Mouse (Mus musculus) embryonic facial prominence, embryonic 10.5 days (tissue): ENCODE data around the gene Lrrfip1. TPM values are rescaled to one million over a fixed set of nuclear protein-coding genes. Genes with fewer than 3 reads are reported as not detected.

Experiments
- DNase-seq: peaks from one replicate; pipeline ENCODE4 v3.0.0-alpha.2; 2017; ENCODE audit warnings: low spot score
- H3K27ac ChIP-seq: fragments of 300-500 bp; sonication (generic); replicated peaks from 2 replicates; pipeline ENCODE4 v1.5.1; 2016; ENCODE audit warnings: mild to moderate bottlenecking
- H3K27me3 ChIP-seq: fragments of 300-500 bp; sonication (generic); replicated peaks from 2 replicates; pipeline ENCODE4 v1.6.1; 2016; ENCODE audit warnings: low read depth, mild to moderate bottlenecking; ENCODE audit not compliant: poor library complexity, severe bottlenecking
- H3K36me3 ChIP-seq: fragments of 300-500 bp; sonication (generic); replicated peaks from 2 replicates; pipeline ENCODE4 v1.6.1; 2016; ENCODE audit warnings: mild to moderate bottlenecking, moderate library complexity
- H3K4me1 ChIP-seq: fragments of 300-500 bp; sonication (generic); 2 replicates; pipeline ENCODE4 v1.6.1; 2016
- H3K4me3 ChIP-seq: fragments of 300-500 bp; sonication (generic); 2 replicates; pipeline ENCODE4 v1.5.1; 2016; ENCODE audit warnings: mild to moderate bottlenecking, moderate library complexity
- H3K9me3 ChIP-seq: fragments of 300-500 bp; sonication (generic); 2 replicates; pipeline ENCODE4 v1.6.1; 2016; ENCODE audit warnings: mild to moderate bottlenecking
- WGBS: fragments of 180-500 bp; shearing (Covaris S2); methylation state at CpG from one replicate; pipeline ENCODE4 v1.1.7; 2016; 5-methylcytosine and 5-hydroxymethylcytosine counted together
- polyA plus RNA-seq: library from polyadenylated mRNA; unstranded; fragments of >200 nt; fragmentation: Nextera tagmentation; extraction: Ambion mirVana; gene quantifications from 2 replicates; pipeline ENCODE4 v1.2.1, GENCODE M21; 2016

The Lrrfip1 gene
- polyA plus RNA-seq, 1 experiment from 2014 or later = 25.7 TPM

- DNase-seq = no peak
- peaks cover 48% of the 10 kb centered on the region for H3K4me1 ChIP-seq
- no peak overlapping the region for H3K4me3 ChIP-seq
- peaks cover 5% of the 10 kb centered on the region for H3K36me3 ChIP-seq
- no peaks in the 10 kb centered on the region for H3K9me3 ChIP-seq
- no peaks in the 10 kb centered on the region for H3K27me3 ChIP-seq
- 78% methylated on average over 7 of the region's 7 CpGs for WGBS
- 0 out of 2 replicates have a peak overlapping the region, but pooled peaks have one; percentile 14 for H3K27ac ChIP-seq
Measured at GRCm38 (mm10) chr1:91015571-91015970, 17.0 kb downstream of the Lrrfip1 start.

GRCm38 (mm10) chr1:91017111-91017758, 18.7 kb downstream of the Lrrfip1 start:
- Histone ChIP-seq H3K4me1 (peaks cover 37% of the 10 kb centered on the region), H3K36me3 (peaks cover 9% of the 10 kb centered on the region), H3K9me3 (no peaks in the 10 kb centered on the region), H3K27me3 (no peaks in the 10 kb centered on the region), H3K4me3 (peak overlapping the region; percentile 32), H3K27ac (peak overlapping the region; percentile 72)
- peak; percentile 53 for DNase-seq
- WGBS = 12% methylated on average over 20 of the region's 20 CpGs

DNA sequence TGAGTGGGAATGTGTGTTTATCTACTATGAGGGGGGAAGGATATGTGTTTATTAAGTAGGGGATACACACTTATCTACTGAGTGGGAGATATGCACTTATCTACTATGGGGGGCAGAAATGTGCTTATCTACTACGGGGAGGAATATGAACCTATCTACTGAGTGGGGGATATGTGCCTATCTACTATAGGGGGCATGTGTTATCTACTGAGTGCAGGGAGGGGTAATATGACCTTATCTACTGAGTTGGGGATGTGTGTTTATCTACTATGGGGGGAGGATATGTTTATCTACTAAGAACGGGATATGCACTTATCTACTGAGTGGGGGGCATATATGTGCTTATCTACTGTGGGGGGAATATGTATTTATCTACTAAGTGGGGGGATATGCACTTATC, 20.8 kb downstream of the Lrrfip1 start:
- H3K4me3 ChIP-seq = no peak overlapping the region
- H3K9me3 ChIP-seq = no peaks in the 10 kb centered on the region
- H3K36me3 ChIP-seq = peaks cover 9% of the 10 kb centered on the region
- no peak for DNase-seq
- H3K27me3 ChIP-seq = no peaks in the 10 kb centered on the region
- 87% methylated on average over 2 of the region's 2 CpGs for WGBS
- no peak overlapping the region for H3K27ac ChIP-seq
- H3K4me1 ChIP-seq = peaks cover 21% of the 10 kb centered on the region

GRCm38 (mm10) chr1:91021304-91021703, 22.8 kb downstream of the Lrrfip1 start:
- 62% methylated on average over 3 of the region's 3 CpGs for WGBS

GRCm38 (mm10) chr1:91022157-91022895, 23.8 kb downstream of the Lrrfip1 start:
- 86% methylated on average over 11 of the region's 11 CpGs for whole genome bisulfite sequencing
- Histone ChIP-seq H3K36me3 (peaks cover 17% of the 10 kb centered on the region), H3K9me3 (peaks cover 10% of the 10 kb centered on the region; the same call in 1 of the 2 replicates), H3K27ac (no peak overlapping the region), H3K4me1 (peaks cover 3% of the 10 kb centered on the region), H3K4me3 (no peak overlapping the region), H3K27me3 (no peaks in the 10 kb centered on the region)
- no peak for DNase-seq

More at GRCm38 (mm10) chr1:91021304-91021703, 22.8 kb downstream of the Lrrfip1 start:
- no peak for DNase-seq
- Histone ChIP-seq H3K4me1 (peaks cover 10% of the 10 kb centered on the region), H3K9me3 (peaks cover 5% of the 10 kb centered on the region; the same call in 1 of the 2 replicates), H3K27ac (no peak overlapping the region), H3K27me3 (no peaks in the 10 kb centered on the region), H3K36me3 (peaks cover 16% of the 10 kb centered on the region), H3K4me3 (no peak overlapping the region)

DNA sequence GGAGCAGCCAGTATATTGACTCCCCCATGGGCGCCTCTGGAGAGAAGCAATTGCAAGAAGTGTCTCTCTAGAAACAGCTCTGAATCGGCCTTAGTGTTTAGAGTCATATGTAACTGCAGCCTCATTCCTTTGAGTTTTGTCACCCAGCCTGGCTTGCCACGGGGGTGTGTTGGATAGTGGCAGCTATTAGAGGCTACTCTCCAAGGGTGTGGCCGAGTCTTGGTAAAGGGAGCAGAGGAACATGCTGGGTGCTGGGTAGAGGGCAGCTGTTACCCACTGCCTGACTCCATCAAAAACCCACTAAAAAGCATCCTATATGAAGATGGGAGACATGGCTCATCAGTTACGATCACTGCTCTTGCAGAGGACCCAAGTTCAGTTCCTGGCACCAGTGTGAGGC, 24.7 kb downstream of the Lrrfip1 start:
- Histone ChIP-seq H3K4me3 (no peak overlapping the region), H3K9me3 (peaks cover 10% of the 10 kb centered on the region; the same call in 1 of the 2 replicates), H3K27me3 (no peaks in the 10 kb centered on the region), H3K27ac (no peak overlapping the region), H3K36me3 (peaks cover 17% of the 10 kb centered on the region), H3K4me1 (no peaks in the 10 kb centered on the region)
- no peak for DNase-seq
- WGBS = 82% methylated on average over 5 of the region's 5 CpGs

DNA sequence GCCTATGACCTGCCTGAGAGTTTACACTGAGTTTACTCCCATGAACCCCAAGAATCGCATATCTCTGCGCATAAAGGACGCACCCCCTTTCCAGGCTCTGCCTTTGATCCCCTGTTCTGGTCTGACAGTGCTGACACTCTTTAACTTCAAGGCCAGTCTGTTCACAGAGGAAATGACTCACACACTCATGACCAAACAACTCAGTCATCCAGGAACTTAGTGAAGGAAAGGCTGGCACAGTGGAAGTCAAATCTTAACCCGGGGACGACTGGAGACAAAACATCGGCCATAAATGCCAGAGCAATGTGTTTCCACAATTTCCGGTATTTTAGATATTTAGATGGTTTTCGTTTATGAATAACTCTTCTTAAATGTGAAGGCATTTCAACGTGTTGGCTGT, 25.4 kb downstream of the Lrrfip1 start:
- DNase-seq = no peak
- Histone ChIP-seq H3K27me3 (no peaks in the 10 kb centered on the region), H3K36me3 (peaks cover 17% of the 10 kb centered on the region), H3K4me3 (no peak overlapping the region), H3K4me1 (no peaks in the 10 kb centered on the region), H3K9me3 (peaks cover 10% of the 10 kb centered on the region; the same call in 1 of the 2 replicates), H3K27ac (no peak overlapping the region)
- 87% methylated on average over 9 of the region's 9 CpGs for WGBS

- no peak overlapping the region for H3K4me3 ChIP-seq
- H3K36me3 ChIP-seq = peaks cover 17% of the 10 kb centered on the region
- peaks cover 10% of the 10 kb centered on the region; the same call in 1 of the 2 replicates for H3K9me3 ChIP-seq
- WGBS = 84% methylated on average over 3 of the region's 3 CpGs
- DNase-seq = no peak
- H3K4me1 ChIP-seq = no peaks in the 10 kb centered on the region
- no peak overlapping the region for H3K27ac ChIP-seq
- no peaks in the 10 kb centered on the region for H3K27me3 ChIP-seq
Measured at GRCm38 (mm10) chr1:91024464-91024863, 25.9 kb downstream of the Lrrfip1 start.

- Histone ChIP-seq H3K27ac (no peak overlapping the region), H3K27me3 (no peaks in the 10 kb centered on the region), H3K4me1 (no peaks in the 10 kb centered on the region), H3K9me3 (peaks cover 10% of the 10 kb centered on the region; the same call in 1 of the 2 replicates), H3K4me3 (no peak overlapping the region), H3K36me3 (peaks cover 8% of the 10 kb centered on the region; the same call in 1 of the 2 replicates)
- 94% methylated on average over 2 of the region's 2 CpGs for WGBS
- no peak for DNase-seq
Measured at GRCm38 (mm10) chr1:91026945-91027344, 28.4 kb downstream of the Lrrfip1 start.

DNA sequence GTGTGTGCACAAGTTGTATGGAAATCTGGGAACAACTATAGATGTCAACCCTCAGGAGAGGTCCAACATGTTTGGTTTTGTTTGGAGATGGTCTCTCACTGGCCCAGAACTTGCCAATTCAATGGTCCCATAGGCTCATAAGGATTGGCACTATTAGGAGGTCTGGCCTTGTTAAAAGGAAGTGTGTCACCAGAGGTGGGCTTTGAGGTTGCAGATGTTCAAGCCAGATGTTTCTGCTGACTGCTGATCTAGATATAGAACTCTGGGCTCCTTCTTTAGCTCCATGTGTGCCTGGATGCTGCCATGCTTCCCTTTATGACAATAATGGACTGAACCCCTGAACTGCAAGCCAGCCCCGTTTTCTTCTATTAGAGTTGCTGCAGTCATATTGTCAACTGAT, 31.8 kb downstream of the Lrrfip1 start:
- no peaks in the 10 kb centered on the region for H3K27me3 ChIP-seq
- WGBS = 93% methylated on average over 1 of the region's 1 CpGs
- no peak for DNase-seq
- peaks cover 10% of the 10 kb centered on the region for H3K4me1 ChIP-seq
- no peak overlapping the region for H3K27ac ChIP-seq
- H3K36me3 ChIP-seq = peaks cover 8% of the 10 kb centered on the region; the same call in 1 of the 2 replicates
- no peak overlapping the region for H3K4me3 ChIP-seq
- H3K9me3 ChIP-seq = peaks cover 10% of the 10 kb centered on the region; the same call in 1 of the 2 replicates

DNA sequence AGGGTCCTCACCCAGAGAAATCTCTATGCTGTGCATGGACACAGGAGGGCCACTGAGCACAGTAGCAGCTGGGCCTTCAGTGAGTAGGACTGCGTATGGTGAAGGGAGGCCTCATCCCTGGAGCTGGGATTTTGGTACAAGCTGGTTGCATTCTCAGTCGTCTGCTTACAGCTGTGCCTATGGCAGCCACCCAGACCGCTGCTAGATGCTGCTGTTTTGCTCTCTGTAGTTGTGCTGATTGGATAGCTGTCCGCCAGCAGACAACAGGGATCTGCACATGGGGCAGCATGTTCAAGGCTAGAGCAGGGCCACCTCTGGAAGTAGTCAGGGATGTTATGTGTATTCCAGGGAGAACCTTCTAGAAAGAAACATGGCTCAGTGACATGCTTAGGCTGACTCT, 33.0 kb downstream of the Lrrfip1 start:
- H3K9me3 ChIP-seq = peaks cover 3% of the 10 kb centered on the region; the same call in 1 of the 2 replicates
- H3K27ac ChIP-seq = no peak overlapping the region
- H3K36me3 ChIP-seq = no peaks in the 10 kb centered on the region
- no peak overlapping the region for H3K4me3 ChIP-seq
- H3K27me3 ChIP-seq = no peaks in the 10 kb centered on the region
- no peak for DNase-seq
- H3K4me1 ChIP-seq = peaks cover 10% of the 10 kb centered on the region
- WGBS = 83% methylated on average over 4 of the region's 4 CpGs

- peaks cover 15% of the 10 kb centered on the region for H3K4me1 ChIP-seq
- no peak for DNase-seq
- no peak overlapping the region for H3K4me3 ChIP-seq
- no peaks in the 10 kb centered on the region for H3K27me3 ChIP-seq
- H3K36me3 ChIP-seq = no peaks in the 10 kb centered on the region
- H3K9me3 ChIP-seq = no peaks in the 10 kb centered on the region
- H3K27ac ChIP-seq = no peak overlapping the region
- 76% methylated on average over 11 of the region's 11 CpGs for WGBS
Measured at GRCm38 (mm10) chr1:91032393-91032971, 33.9 kb downstream of the Lrrfip1 start.
